Mouse (Mus musculus) hindbrain, embryonic 10.5 days (tissue): ENCODE data around the gene Pcbp3. TPM values are rescaled to one million over a fixed set of nuclear protein-coding genes. Genes with fewer than 3 reads are reported as not detected.
"Not testable (repeated sequence)": the region's sequence is repeated elsewhere in the genome, so short reads cannot be mapped to it uniquely, and the experiment has no call there.

ENCODE experiments used
- DNase-seq: peaks from one replicate; pipeline ENCODE4 v3.0.0-alpha.2; 2017; ENCODE audit warnings: low spot score
- H3K27ac ChIP-seq: fragments of 300-500 bp; sonication (generic); 2 replicates; pipeline ENCODE4 v1.5.1; 2016; ENCODE audit warnings: mild to moderate bottlenecking, moderate library complexity
- H3K27me3 ChIP-seq: fragments of 300-500 bp; sonication (generic); 2 replicates; pipeline ENCODE4 v1.6.1; 2016; ENCODE audit warnings: mild to moderate bottlenecking; ENCODE audit not compliant: poor library complexity, insufficient read depth, severe bottlenecking
- H3K36me3 ChIP-seq: fragments of 300-500 bp; sonication (generic); 2 replicates; pipeline ENCODE4 v1.6.1; 2016; ENCODE audit warnings: mild to moderate bottlenecking, moderate library complexity
- H3K4me1 ChIP-seq: fragments of 300-500 bp; sonication (generic); replicated peaks from 2 replicates; pipeline ENCODE4 v1.6.1; 2016; ENCODE audit warnings: mild to moderate bottlenecking
- H3K4me3 ChIP-seq: fragments of 300-500 bp; sonication (generic); 2 replicates; pipeline ENCODE4 v1.5.1; 2016; ENCODE audit warnings: mild to moderate bottlenecking, moderate library complexity
- H3K9me3 ChIP-seq: fragments of 300-500 bp; sonication (generic); 2 replicates; pipeline ENCODE4 v1.6.1; 2016; ENCODE audit warnings: mild to moderate bottlenecking, moderate library complexity
- WGBS: fragments of 180-500 bp; shearing (Covaris S2); methylation state at CpG from one replicate; pipeline ENCODE4 v1.1.7; 2016; 5-methylcytosine and 5-hydroxymethylcytosine counted together
- polyA plus RNA-seq: library from polyadenylated mRNA; unstranded; fragments of >200 nt; fragmentation: Nextera tagmentation; extraction: Ambion mirVana; gene quantifications from 2 replicates; pipeline ENCODE4 v1.2.1, GENCODE M21; 2016

Gene Pcbp3
- polyA plus RNA-seq: 89.5 and 94.7 TPM in 2 replicates

DNA sequence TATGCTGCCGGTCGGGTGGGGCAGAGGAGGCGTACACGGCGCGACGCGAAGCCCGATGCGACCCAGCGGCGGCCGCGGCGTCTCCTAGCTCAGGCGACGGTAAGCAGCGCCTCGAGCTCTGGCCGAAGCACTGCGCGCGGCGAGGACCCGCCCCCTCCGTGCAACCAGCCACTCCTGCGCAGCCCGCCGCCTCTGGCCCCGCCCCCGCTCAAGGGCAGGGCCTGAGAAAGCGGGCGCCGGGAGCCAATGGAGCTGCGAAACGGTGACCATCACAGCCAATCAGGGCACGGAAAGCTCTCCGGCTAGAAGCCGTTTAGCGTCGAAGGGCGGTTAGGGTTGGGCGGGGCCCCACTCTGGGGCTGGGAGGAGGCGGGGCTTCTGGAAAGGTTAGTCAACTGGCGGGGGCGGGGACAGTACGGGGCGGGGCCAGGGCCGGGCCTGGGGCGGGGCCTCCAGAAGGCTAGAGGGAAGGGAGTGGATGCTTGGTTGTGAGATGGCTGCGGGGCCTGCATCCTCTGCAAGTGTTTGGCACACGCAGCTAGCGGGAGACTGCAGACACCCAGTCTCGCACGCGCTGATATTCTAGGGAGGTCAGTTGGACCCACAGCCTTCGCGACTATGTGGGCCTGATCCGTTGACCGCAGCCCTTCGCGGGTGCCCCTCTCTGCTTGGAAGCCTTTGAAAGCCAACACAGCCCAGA lies at the start of gene Pcbp3:
TSS of gene Pcbp3 (minus strand) at position 98 of the 700 bp plus-strand sequence.
- H3K9me3 ChIP-seq: no peaks in the 10 kb centered on the region
- peak within 1 kb of the TSS; percentile 92 for H3K27ac ChIP-seq
- H3K4me1 ChIP-seq: peaks cover 67% of the 10 kb centered on the region
- no peaks in the 10 kb centered on the region for H3K36me3 ChIP-seq
- H3K27me3 ChIP-seq: no peaks in the 10 kb centered on the region
- DNase-seq: peak; percentile 99
- WGBS: 2% methylated on average over 62 of the region's 62 CpGs
- H3K4me3 ChIP-seq: peak within 1 kb of the TSS; percentile 79

DNA sequence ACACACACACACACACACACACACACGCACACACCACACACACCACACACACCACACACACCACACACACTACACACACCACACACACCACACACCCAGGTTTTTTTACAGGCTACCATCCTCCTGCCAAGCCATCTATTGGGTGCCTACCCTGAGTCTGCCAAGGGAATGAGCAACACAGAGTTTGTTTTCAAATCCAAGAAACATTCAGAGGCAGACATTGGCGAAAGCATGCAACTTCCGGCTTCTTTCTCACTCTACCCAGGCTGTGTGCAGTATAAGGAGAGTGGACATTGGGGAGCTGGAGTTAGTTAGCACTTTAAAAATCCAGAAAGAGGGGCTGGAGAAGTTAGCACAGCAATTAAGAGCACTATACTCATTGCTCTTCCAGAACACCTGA lies 47.0 kb upstream of the Pcbp3 start:
- Histone ChIP-seq H3K27me3 (no peaks in the 10 kb centered on the region), H3K36me3 (no peaks in the 10 kb centered on the region), H3K9me3 (no peaks in the 10 kb centered on the region), H3K4me1 (peaks cover 44% of the 10 kb centered on the region), H3K27ac (peak overlapping the region; percentile 83), H3K4me3 (no peak overlapping the region)
- WGBS: 85% methylated on average over 3 of the region's 3 CpGs
- DNase-seq: no peak

DNA sequence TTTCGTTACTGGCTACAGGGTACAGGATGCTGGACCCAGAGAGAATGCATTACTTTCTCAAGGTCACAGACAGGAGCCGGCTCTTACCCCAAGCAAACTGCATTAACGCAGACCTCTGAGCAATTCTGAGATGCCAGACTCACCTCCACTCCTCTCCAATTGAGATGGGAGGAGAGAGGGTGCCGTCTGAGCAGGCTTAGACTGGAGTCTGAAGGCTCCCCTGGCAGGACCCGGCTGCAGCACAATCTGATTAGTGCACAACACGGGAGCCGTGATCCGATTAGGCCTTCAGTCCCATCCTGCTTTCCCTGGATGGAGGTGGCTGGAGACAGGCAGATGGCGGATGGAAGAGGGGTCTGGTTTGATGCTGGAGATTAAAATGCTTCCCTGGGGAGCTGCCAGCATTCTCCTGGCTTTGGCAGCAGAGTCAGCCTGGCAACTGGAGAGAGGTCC lies 46.4 kb upstream of the Pcbp3 start:
- Histone ChIP-seq H3K4me3 (0 out of 2 replicates have a peak overlapping the region, but pooled peaks have one; percentile 1), H3K36me3 (no peaks in the 10 kb centered on the region), H3K4me1 (peaks cover 44% of the 10 kb centered on the region), H3K9me3 (no peaks in the 10 kb centered on the region), H3K27me3 (no peaks in the 10 kb centered on the region), H3K27ac (peak overlapping the region; percentile 83)
- 21% methylated on average over 9 of the region's 9 CpGs for WGBS
- DNase-seq: peak; percentile 61

DNA sequence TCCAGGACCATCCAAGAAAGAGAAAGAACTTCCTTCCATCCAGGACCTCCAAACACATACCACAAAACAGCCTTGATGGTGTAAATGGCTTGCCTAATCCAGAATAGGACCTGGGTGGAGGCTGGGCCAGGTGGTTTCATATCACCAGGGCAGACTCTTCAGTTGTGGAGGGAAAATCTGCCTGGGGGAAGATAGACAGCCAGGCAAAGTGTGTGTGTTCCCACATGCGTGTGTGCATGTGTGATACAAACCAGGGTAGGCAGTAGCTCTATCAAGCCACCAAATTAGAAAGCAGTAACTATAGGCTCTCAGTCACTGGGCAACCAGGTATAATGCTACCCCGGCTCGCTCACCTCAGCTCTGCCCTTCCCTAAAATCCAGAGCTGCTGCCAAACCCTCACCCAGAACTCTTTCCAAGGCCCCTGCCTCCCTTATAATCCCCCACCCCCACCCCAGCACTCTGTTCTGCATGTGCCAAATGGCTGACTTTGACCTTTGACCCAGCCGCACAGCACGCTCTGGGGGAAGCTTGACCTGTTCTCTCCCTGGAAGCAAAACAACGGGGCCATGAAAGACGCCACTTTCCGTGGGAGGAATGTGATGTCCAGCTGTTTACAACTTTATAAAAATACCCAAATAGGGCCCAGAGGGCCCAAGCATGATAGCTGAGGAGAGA lies 45.9 kb upstream of the Pcbp3 start:
- no peaks in the 10 kb centered on the region for H3K27me3 ChIP-seq
- no peaks in the 10 kb centered on the region for H3K36me3 ChIP-seq
- H3K4me1 ChIP-seq: peaks cover 44% of the 10 kb centered on the region
- DNase-seq: peak; percentile 81
- 0 out of 2 replicates have a peak overlapping the region, but pooled peaks have one; percentile 1 for H3K4me3 ChIP-seq
- no peaks in the 10 kb centered on the region for H3K9me3 ChIP-seq
- 27% methylated on average over 8 of the region's 8 CpGs for WGBS
- H3K27ac ChIP-seq: peak overlapping the region; percentile 83

DNA sequence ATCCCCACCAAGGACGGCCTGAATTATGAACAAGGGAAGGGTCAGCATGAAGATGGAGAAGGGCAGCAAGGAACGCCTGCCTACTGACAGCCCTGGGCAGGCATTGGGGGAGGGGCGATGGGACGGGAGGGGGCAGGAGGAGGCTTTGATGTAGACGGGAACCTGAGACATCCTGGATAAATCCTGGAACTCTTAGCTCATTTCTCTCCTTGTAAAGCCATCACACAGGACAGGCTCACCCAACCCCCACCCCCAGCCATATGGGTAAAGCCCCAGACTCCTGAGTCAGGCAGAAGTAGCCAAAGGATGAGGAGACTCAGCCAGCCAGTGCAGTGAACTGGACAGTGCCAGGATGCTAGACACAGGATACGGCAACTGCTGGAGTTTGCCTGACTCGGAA lies 43.2 kb upstream of the Pcbp3 start:
- 34% methylated on average over 7 of the region's 7 CpGs for WGBS
- peak; percentile 27 for DNase-seq
- H3K27ac ChIP-seq: peak overlapping the region; percentile 78
- H3K4me1 ChIP-seq: peaks cover 44% of the 10 kb centered on the region
- H3K36me3 ChIP-seq: no peaks in the 10 kb centered on the region
- H3K4me3 ChIP-seq: no peak overlapping the region
- no peaks in the 10 kb centered on the region for H3K27me3 ChIP-seq
- H3K9me3 ChIP-seq: no peaks in the 10 kb centered on the region

DNA sequence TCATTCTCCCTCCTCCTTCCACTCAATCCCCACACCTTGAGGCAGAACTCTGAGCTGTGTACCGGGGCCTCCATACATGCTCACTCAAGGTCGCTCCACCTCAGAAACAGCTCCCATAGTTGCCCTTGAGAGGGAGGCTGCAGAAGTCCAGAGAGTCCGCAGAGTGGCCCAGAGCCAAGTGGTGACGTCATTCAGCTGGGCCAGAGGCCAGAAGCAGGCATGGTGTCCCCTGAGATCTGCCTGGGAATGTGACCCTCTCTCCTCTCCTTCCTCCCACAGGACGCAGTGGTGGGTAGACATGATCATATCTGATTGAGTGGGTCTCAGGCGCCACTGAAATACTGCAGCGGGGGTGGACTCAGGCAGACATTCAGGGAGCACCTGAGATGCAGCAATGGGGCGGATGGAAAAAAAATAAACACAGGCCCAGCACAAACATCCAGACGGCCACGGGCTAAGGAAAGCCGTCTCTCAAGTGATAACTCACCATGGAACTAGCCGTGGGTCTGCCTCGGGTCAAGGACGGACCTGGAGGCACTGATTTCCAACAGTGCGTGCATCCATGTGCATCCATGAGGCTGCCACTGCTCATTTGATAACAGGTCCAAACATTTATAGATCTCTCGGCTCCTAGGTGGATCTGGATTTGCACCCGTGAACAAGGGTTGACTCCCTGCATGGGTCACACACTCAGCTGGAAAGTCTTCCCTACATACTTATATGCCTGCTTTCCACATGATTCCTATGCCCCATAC lies 36.2 kb upstream of the Pcbp3 start:
- H3K9me3 ChIP-seq: 0 out of 2 replicates have a peak, but pooled peaks cover 7% of the 10 kb centered on the region
- no peaks in the 10 kb centered on the region for H3K36me3 ChIP-seq
- no peak overlapping the region for H3K4me3 ChIP-seq
- no peak for DNase-seq
- WGBS: 78% methylated on average over 17 of the region's 17 CpGs
- no peaks in the 10 kb centered on the region for H3K27me3 ChIP-seq
- peaks cover 5% of the 10 kb centered on the region; the same call in 1 of the 2 replicates for H3K4me1 ChIP-seq
- H3K27ac ChIP-seq: no peak overlapping the region

DNA sequence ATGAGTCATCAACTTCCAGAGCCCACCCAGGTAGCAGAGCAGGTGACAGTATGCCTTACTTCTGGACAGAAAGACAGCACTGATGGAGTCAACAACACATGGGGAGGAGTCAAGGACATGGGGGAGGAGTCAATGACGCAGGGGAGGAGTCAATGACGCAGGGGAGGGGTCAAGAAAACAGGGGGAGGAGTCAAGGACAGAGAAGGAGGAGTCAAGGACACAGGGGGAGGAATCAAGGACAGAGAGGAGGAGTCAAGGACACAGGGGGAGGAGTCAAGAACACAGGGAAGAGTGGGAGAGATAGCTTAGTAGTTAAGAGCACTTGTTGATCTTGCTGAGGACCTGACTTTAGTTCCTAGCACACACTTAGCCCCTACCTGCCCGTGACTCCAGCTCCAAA lies 30.8 kb upstream of the Pcbp3 start:
- Histone ChIP-seq H3K9me3 (0 out of 2 replicates have a peak, but pooled peaks cover 7% of the 10 kb centered on the region), H3K4me3 (no peak overlapping the region), H3K36me3 (no peaks in the 10 kb centered on the region), H3K27ac (no peak overlapping the region), H3K4me1 (peaks cover 7% of the 10 kb centered on the region; the same call in 1 of the 2 replicates), H3K27me3 (no peaks in the 10 kb centered on the region)
- no peak for DNase-seq
- WGBS: 63% methylated on average over 3 of the region's 3 CpGs

DNA sequence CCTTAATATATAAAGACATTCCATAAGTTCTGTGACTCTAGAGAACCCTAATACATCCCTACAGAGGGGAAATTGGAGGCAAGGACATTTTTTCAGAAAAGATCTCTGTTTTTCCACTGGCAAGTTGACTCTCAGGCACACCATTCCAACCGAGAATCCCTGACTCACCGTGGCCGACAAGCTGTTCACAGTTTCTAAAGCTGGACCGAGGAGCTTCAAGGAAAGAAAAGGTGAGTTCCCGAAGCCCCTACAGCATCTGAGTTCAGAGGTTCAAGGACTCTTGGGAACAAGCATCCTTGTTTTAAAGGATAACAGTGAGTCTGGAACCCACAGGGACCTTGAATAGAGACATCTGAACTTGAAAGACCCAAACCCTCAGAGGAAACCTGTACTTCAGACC lies 26.9 kb upstream of the Pcbp3 start:
- no peak for DNase-seq
- Histone ChIP-seq H3K4me3 (no peak overlapping the region), H3K9me3 (no peaks in the 10 kb centered on the region), H3K27me3 (no peaks in the 10 kb centered on the region), H3K27ac (no peak overlapping the region), H3K4me1 (peaks cover 7% of the 10 kb centered on the region; the same call in 1 of the 2 replicates), H3K36me3 (no peaks in the 10 kb centered on the region)
- 87% methylated on average over 5 of the region's 5 CpGs for WGBS

DNA sequence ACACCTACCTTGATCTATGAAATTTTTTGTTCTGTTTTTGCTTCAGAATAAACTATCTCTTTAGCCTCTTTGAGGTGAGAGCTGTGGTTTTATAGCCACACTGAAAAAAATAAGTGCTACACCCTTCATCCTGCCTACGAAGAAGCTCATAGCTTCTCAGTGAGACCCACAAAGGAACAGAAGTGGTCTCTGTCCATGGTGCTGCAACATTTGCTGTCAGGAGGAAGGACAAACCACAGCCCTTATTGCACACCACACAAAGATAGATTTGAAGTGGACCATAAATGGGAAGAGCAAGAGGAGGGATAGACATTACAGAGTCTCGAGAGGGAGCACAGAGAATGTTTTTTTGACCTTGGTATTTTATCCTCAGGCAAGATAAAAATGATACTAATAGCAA lies 16.4 kb upstream of the Pcbp3 start:
- Histone ChIP-seq H3K27me3 (no peaks in the 10 kb centered on the region), H3K9me3 (no peaks in the 10 kb centered on the region), H3K27ac (no peak overlapping the region), H3K36me3 (no peaks in the 10 kb centered on the region), H3K4me3 (no peak overlapping the region), H3K4me1 (peaks cover 20% of the 10 kb centered on the region)
- 63% methylated on average over 2 of the region's 2 CpGs for WGBS
- DNase-seq: peak; percentile 25

DNA sequence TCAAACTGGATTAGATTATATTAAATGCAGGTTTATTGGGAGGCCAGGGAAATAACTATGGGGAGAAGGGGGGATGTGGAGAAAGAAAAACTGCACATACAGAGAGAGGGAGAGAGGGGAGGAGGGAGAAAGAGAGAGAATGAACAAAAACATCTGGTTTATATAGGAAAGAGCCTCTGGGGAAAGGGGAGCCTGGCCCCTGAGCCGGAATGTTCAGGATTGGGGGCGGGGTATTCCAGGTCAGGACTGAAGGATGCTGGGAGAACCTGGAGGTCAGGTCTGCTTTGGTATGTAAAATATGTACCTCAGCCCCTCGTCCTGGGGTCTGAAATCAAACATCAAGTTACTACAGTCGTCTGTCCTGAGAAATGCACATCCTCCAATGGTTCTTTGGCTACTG lies 15.0 kb upstream of the Pcbp3 start:
- 49% methylated on average over 4 of the region's 4 CpGs for WGBS
- peak; percentile 15 for DNase-seq

DNA sequence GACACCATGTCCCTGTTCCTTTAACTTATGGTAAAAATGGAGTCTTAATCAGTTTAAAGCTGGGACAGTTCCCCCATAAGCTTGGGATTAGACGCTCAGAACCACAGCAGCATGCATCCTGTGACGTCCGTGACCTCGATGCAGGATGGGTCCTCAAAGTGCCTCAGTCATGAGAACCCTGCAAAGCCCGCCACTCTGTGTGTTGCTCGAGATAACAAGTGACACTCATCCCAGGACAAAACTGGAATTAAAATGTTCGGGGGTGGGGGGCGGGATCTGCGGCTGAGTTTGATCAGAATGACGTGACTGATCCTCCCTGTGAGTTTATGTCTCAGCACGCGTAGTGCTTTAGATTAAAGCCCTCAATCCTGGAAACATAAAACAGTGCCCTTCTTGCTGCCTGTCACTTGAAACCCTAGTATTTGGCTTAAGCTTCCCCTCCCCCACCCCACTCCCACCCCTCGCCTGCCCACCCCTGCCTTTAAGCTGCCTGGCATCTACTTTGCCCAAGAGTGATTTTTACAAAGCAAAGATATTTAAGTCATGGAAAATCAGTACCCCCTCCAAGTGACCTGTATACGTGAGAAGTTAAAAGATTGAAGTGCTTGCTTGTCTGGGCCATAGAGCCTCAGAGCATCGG lies 12.2 kb upstream of the Pcbp3 start:
- Histone ChIP-seq H3K9me3 (no peaks in the 10 kb centered on the region), H3K27me3 (no peaks in the 10 kb centered on the region), H3K4me1 (peaks cover 24% of the 10 kb centered on the region), H3K27ac (peak overlapping the region; percentile 5; the same call in 1 of the 2 replicates), H3K36me3 (no peaks in the 10 kb centered on the region), H3K4me3 (no peak overlapping the region)
- no peak for DNase-seq
- WGBS: 38% methylated on average over 15 of the region's 15 CpGs

More for the DNA sequence above, 15.0 kb upstream of the Pcbp3 start:
- Histone ChIP-seq H3K27me3 (no peaks in the 10 kb centered on the region), H3K36me3 (no peaks in the 10 kb centered on the region), H3K27ac (no peak overlapping the region), H3K9me3 (no peaks in the 10 kb centered on the region), H3K4me3 (no peak overlapping the region), H3K4me1 (peaks cover 24% of the 10 kb centered on the region)

DNA sequence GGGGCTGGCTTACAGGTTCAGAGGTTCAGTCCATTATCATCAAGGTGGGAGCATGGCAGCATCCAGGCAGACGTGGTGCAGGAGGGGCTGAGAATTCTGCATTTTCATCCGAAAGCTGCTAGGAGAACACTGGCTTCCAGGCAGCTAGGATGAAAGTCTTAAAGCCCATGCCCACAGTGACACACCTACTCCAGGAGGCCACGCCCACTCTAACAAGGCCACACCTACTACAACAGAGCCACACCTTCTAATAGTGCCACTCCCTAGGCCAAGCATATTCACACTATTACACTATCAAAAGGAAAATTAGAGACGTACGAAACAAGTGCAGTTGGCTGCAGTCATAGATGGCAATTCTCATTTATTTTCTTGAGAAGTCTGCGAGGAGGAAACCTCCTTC lies 10.6 kb upstream of the Pcbp3 start:
- H3K27ac ChIP-seq, H3K27me3 ChIP-seq, DNase-seq, H3K36me3 ChIP-seq, H3K9me3 ChIP-seq, H3K4me3 ChIP-seq: not testable (repeated sequence)
- H3K4me1 ChIP-seq: peaks cover 24% of the 10 kb centered on the region
- 77% methylated on average over 6 of the region's 6 CpGs for WGBS
